Mouse (Mus musculus) cortical plate, adult 2 months (tissue): ENCODE measurements around the gene Cdc73.

Experiments used
- CTCF ChIP-seq: fragments of 200-500 bp; IDR thresholded peaks from 2 replicates; pipeline ENCODE4 v1.5.1; 2011; ENCODE audit warnings: mild to moderate bottlenecking, control low read depth, low read length; ENCODE audit not compliant: insufficient read depth; ENCODE audit errors: extremely low read depth
- POLR2A ChIP-seq: fragments of 200-500 bp; IDR thresholded peaks from 2 replicates; pipeline ENCODE4 v1.6.1; 2011; ENCODE audit warnings: mild to moderate bottlenecking, low read length, control low read depth; ENCODE audit not compliant: insufficient read depth; ENCODE audit errors: extremely low read depth

- TF ChIP-seq POLR2A (no peak), CTCF (no peak)
Observed at GRCm38 (mm10) chr1:143622634-143623033, 80.1 kb downstream of the Cdc73 start.
